Mouse (Mus musculus): ENCODE measurements around the gene Selenom. TPM values are rescaled to one million over a fixed set of nuclear protein-coding genes. Genes with fewer than 3 reads are reported as not detected.

The Selenom gene
- polyA plus RNA-seq, 1 experiment: 40.8 TPM

GRCm38 (mm10) chr11:3539111-3539825 is 24.8 kb downstream of the Selenom start:
- WGBS: 3% methylated on average over 33 of the region's 33 CpGs
- TF ChIP-seq POLR2A (IDR thresholded peaks at IDR 0.05; ENCODE audit: control insufficient read depth, extremely low read depth, insufficient read depth, low read length, poor library complexity): peak; percentile 83; the same call in 1 of the 2 replicates
- 0 out of 2 replicates have a peak, but pooled peaks have one; percentile 12 for TF ChIP-seq CTCF (IDR thresholded peaks at IDR 0.05; ENCODE audit: borderline replicate concordance, control insufficient read depth, extremely low read depth, insufficient read depth, low read length, poor library complexity)
- Histone ChIP-seq H3K27me3 (ENCODE audit: control insufficient read depth, insufficient read depth, low read length) (no peaks in the 10 kb centered on the region), H3K4me3 (ENCODE audit: control insufficient read depth, insufficient read depth, low read length) (peak overlapping the region; percentile 93), H3K4me1 (replicated peaks; ENCODE audit: control insufficient read depth, insufficient read depth, low read length) (peaks cover 19% of the 10 kb centered on the region), H3K27ac (ENCODE audit: control insufficient read depth, insufficient read depth, low read length) (no peak overlapping the region), H3K36me3 (ENCODE audit: control insufficient read depth, insufficient read depth, low read length) (no peaks in the 10 kb centered on the region)
- DNase-seq: peak; percentile 84

GRCm38 (mm10) chr11:3539826-3540196 is 25.3 kb downstream of the Selenom start:
- WGBS: 66% methylated on average over 4 of the region's 4 CpGs
- DNase-seq: no peak
- Histone ChIP-seq H3K4me3 (ENCODE audit: control insufficient read depth, insufficient read depth, low read length) (no peak overlapping the region), H3K27me3 (ENCODE audit: control insufficient read depth, insufficient read depth, low read length) (no peaks in the 10 kb centered on the region), H3K4me1 (replicated peaks; ENCODE audit: control insufficient read depth, insufficient read depth, low read length) (peaks cover 19% of the 10 kb centered on the region), H3K36me3 (ENCODE audit: control insufficient read depth, insufficient read depth, low read length) (no peaks in the 10 kb centered on the region), H3K27ac (ENCODE audit: control insufficient read depth, insufficient read depth, low read length) (no peak overlapping the region)
- TF ChIP-seq CTCF (IDR thresholded peaks at IDR 0.05; ENCODE audit: borderline replicate concordance, control insufficient read depth, extremely low read depth, insufficient read depth, low read length, poor library complexity) (no peak), POLR2A (IDR thresholded peaks at IDR 0.05; ENCODE audit: control insufficient read depth, extremely low read depth, insufficient read depth, low read length, poor library complexity) (no peak)

- DNase-seq: no peak
- H3K4me3 ChIP-seq (ENCODE audit: control insufficient read depth, insufficient read depth, low read length): peak within 1 kb of the TSS; percentile 93
- TF ChIP-seq CTCF (IDR thresholded peaks at IDR 0.05; ENCODE audit: borderline replicate concordance, control insufficient read depth, extremely low read depth, insufficient read depth, low read length, poor library complexity) (no peak), POLR2A (IDR thresholded peaks at IDR 0.05; ENCODE audit: control insufficient read depth, extremely low read depth, insufficient read depth, low read length, poor library complexity) (no peak)
- no peaks in the 10 kb centered on the region for H3K27me3 ChIP-seq (ENCODE audit: control insufficient read depth, insufficient read depth, low read length)
- no peaks in the 10 kb centered on the region for H3K36me3 ChIP-seq (ENCODE audit: control insufficient read depth, insufficient read depth, low read length)
- no peak within 1 kb of the TSS for H3K27ac ChIP-seq (ENCODE audit: control insufficient read depth, insufficient read depth, low read length)
- 88% methylated on average over 23 of the region's 23 CpGs for WGBS
- peaks cover 19% of the 10 kb centered on the region for H3K4me1 ChIP-seq (replicated peaks; ENCODE audit: control insufficient read depth, insufficient read depth, low read length)
These were observed 26.1 kb downstream of the Selenom start, which contains the start of gene Smtn for GRCm38 (mm10) chr11:3540451-3541085. Gene Smtn (minus strand): TSS chr11:3540612.

- H3K36me3 ChIP-seq (ENCODE audit: control insufficient read depth, insufficient read depth, low read length): no peaks in the 10 kb centered on the region
- no peak for TF ChIP-seq POLR2A (IDR thresholded peaks at IDR 0.05; ENCODE audit: control insufficient read depth, extremely low read depth, insufficient read depth, low read length, poor library complexity)
- WGBS: 97% methylated on average over 3 of the region's 3 CpGs
- no peak overlapping the region for H3K4me3 ChIP-seq (ENCODE audit: control insufficient read depth, insufficient read depth, low read length)
- H3K4me1 ChIP-seq (replicated peaks; ENCODE audit: control insufficient read depth, insufficient read depth, low read length): peaks cover 14% of the 10 kb centered on the region
- no peak overlapping the region for H3K27ac ChIP-seq (ENCODE audit: control insufficient read depth, insufficient read depth, low read length)
- DNase-seq: no peak
- H3K27me3 ChIP-seq (ENCODE audit: control insufficient read depth, insufficient read depth, low read length): no peaks in the 10 kb centered on the region
These were observed 27.4 kb downstream of the Selenom start for GRCm38 (mm10) chr11:3541932-3542331.

GRCm38 (mm10) chr11:3543001-3543400 is 28.5 kb downstream of the Selenom start:
- no peak for DNase-seq
- H3K36me3 ChIP-seq (ENCODE audit: control insufficient read depth, insufficient read depth, low read length): no peaks in the 10 kb centered on the region
- no peak overlapping the region for H3K4me3 ChIP-seq (ENCODE audit: control insufficient read depth, insufficient read depth, low read length)
- TF ChIP-seq POLR2A (IDR thresholded peaks at IDR 0.05; ENCODE audit: control insufficient read depth, extremely low read depth, insufficient read depth, low read length, poor library complexity) (no peak), CTCF (IDR thresholded peaks at IDR 0.05; ENCODE audit: borderline replicate concordance, control insufficient read depth, extremely low read depth, insufficient read depth, low read length, poor library complexity) (no peak)
- no peaks in the 10 kb centered on the region for H3K27me3 ChIP-seq (ENCODE audit: control insufficient read depth, insufficient read depth, low read length)
- WGBS: 37% methylated on average over 5 of the region's 5 CpGs
- H3K27ac ChIP-seq (ENCODE audit: control insufficient read depth, insufficient read depth, low read length): no peak overlapping the region
- peaks cover 12% of the 10 kb centered on the region for H3K4me1 ChIP-seq (replicated peaks; ENCODE audit: control insufficient read depth, insufficient read depth, low read length)

- Histone ChIP-seq H3K4me1 (replicated peaks; ENCODE audit: control insufficient read depth, insufficient read depth, low read length) (peaks cover 2% of the 10 kb centered on the region; the same call in 1 of the 2 replicates), H3K27me3 (ENCODE audit: control insufficient read depth, insufficient read depth, low read length) (no peaks in the 10 kb centered on the region), H3K4me3 (ENCODE audit: control insufficient read depth, insufficient read depth, low read length) (no peak overlapping the region), H3K27ac (ENCODE audit: control insufficient read depth, insufficient read depth, low read length) (no peak overlapping the region), H3K36me3 (ENCODE audit: control insufficient read depth, insufficient read depth, low read length) (no peaks in the 10 kb centered on the region)
- no peak for DNase-seq
- TF ChIP-seq CTCF (IDR thresholded peaks at IDR 0.05; ENCODE audit: borderline replicate concordance, control insufficient read depth, extremely low read depth, insufficient read depth, low read length, poor library complexity) (no peak), POLR2A (IDR thresholded peaks at IDR 0.05; ENCODE audit: control insufficient read depth, extremely low read depth, insufficient read depth, low read length, poor library complexity) (no peak)
- WGBS: 98% methylated on average over 5 of the region's 5 CpGs
These were observed 29.9 kb downstream of the Selenom start for GRCm38 (mm10) chr11:3544409-3544808.
